ENCODE assay signal across 8 mouse cellular contexts in genomic region chr13:95323950-95324625, GRCm38 (mm10). TPM values are rescaled to one million over a fixed set of nuclear protein-coding genes. Genes with fewer than 3 reads are reported as not detected.
DNase-seq lines count a peak whose midpoint lies in the region; ATAC-seq and TF ChIP-seq lines count a peak whose summit lies in the region.

No protein-coding gene starts in this region.

- WGBS in embryonic facial prominence, embryonic 12.5 days, result 23% methylated on average over 15 of the region's 15 CpGs
- 25% methylated on average over 15 of the region's 15 CpGs for WGBS in heart, postnatal 0 days
- 21% methylated on average over 15 of the region's 15 CpGs for WGBS in lung, embryonic 16.5 days

- peaks cover 43% of the 10 kb centered on the region for H3K4me1 ChIP-seq in E14TG2a.4 (replicated peaks; ENCODE audit: low read depth, low read length)
- H3K4me1 ChIP-seq in embryonic facial prominence, embryonic 12.5 days, result peaks cover 21% of the 10 kb centered on the region
- H3K4me1 ChIP-seq in heart, postnatal 0 days (ENCODE audit: control insufficient read depth, insufficient read depth), result peaks cover 28% of the 10 kb centered on the region
- H3K4me1 ChIP-seq in lung, embryonic 16.5 days (replicated peaks; ENCODE audit: control insufficient read depth, insufficient read depth, low read length), result peaks cover 23% of the 10 kb centered on the region

- peak overlapping the region; percentile 71 for H3K4me2 ChIP-seq in embryonic facial prominence, embryonic 12.5 days (replicated peaks)
- H3K4me2 ChIP-seq in heart, postnatal 0 days (ENCODE audit: low read depth, low read length), result peak overlapping the region; percentile 80
- peak overlapping the region; percentile 95 for H3K4me2 ChIP-seq in lung, embryonic 16.5 days (ENCODE audit: low read depth, low read length)

- ATAC-seq in embryonic facial prominence, embryonic 12.5 days (ENCODE audit: insufficient number of reproducible peaks, insufficient read depth, low FRiP score, low TSS enrichment), result no peak
- ATAC-seq in heart, postnatal 0 days (ENCODE audit: insufficient read depth, low read depth), result peak; percentile 53; the same call in 1 of the 2 replicates
- 0 out of 2 replicates have a peak, but pooled peaks have one; percentile 19 for ATAC-seq in lung, embryonic 16.5 days (ENCODE audit: low read depth)
- ATAC-seq in monocyte, adult 5-6 weeks (replicated peaks; ENCODE audit: insufficient number of reproducible peaks, low FRiP score, low TSS enrichment, poor library complexity, severe bottlenecking), result no peak

- TF ChIP-seq EP300 in heart, postnatal 0 days (IDR thresholded peaks at IDR 0.05; ENCODE audit: low read depth), result no peak

- no peaks in the 10 kb centered on the region for H3K9me3 ChIP-seq in E14TG2a.4 (ENCODE audit: low read length)
- H3K9me3 ChIP-seq in embryonic facial prominence, embryonic 12.5 days, result no peaks in the 10 kb centered on the region
- no peaks in the 10 kb centered on the region for H3K9me3 ChIP-seq in heart, postnatal 0 days (replicated peaks; ENCODE audit: control insufficient read depth, low read length)
- no peaks in the 10 kb centered on the region for H3K9me3 ChIP-seq in lung, embryonic 16.5 days (ENCODE audit: control insufficient read depth, low read length)

- H3K27ac ChIP-seq in embryonic facial prominence, embryonic 12.5 days, result peak overlapping the region; percentile 100
- peak overlapping the region; percentile 98 for H3K27ac ChIP-seq in heart, postnatal 0 days (ENCODE audit: low read depth)
- H3K27ac ChIP-seq in lung, embryonic 16.5 days (ENCODE audit: low read length), result peak overlapping the region; percentile 99

- peak; percentile 68 for DNase-seq in adrenal gland, postnatal 25 days
- peak; percentile 31 for DNase-seq in heart, postnatal 0 days (ENCODE audit: low spot score)
- DNase-seq in kidney, postnatal 36 days, result peak; percentile 79 to 90
- peak; percentile 73 for DNase-seq in retina, embryonic 14.5 days (ENCODE audit: low spot score)

- peak overlapping the region; percentile 82 for H3K4me3 ChIP-seq in E14TG2a.4 (replicated peaks; ENCODE audit: low read length)
- peak overlapping the region; percentile 79 for H3K4me3 ChIP-seq in embryonic facial prominence, embryonic 12.5 days
- H3K4me3 ChIP-seq in heart, postnatal 0 days (ENCODE audit: low read depth, low read length), result peak overlapping the region; percentile 93
- H3K4me3 ChIP-seq in lung, embryonic 16.5 days (ENCODE audit: low read length), result peak overlapping the region; percentile 74

- peak; percentile 27 for TF ChIP-seq CTCF in E14TG2a.4 (conservative IDR thresholded peaks at IDR 0.05; ENCODE audit: low read length)
- peak; percentile 38 for TF ChIP-seq CTCF in heart, postnatal 0 days (IDR thresholded peaks at IDR 0.05; ENCODE audit: low read depth)

- H3K9ac ChIP-seq in embryonic facial prominence, embryonic 12.5 days, result peak overlapping the region; percentile 96
- H3K9ac ChIP-seq in heart, postnatal 0 days (replicated peaks; ENCODE audit: low read depth, low read length), result peak overlapping the region; percentile 99
- H3K9ac ChIP-seq in lung, embryonic 16.5 days (ENCODE audit: low read length), result peak overlapping the region; percentile 95

- H3K27me3 ChIP-seq in E14TG2a.4 (ENCODE audit: insufficient read depth, low read length), result peaks cover 1% of the 10 kb centered on the region; the same call in 1 of the 2 replicates
- no peaks in the 10 kb centered on the region for H3K27me3 ChIP-seq in embryonic facial prominence, embryonic 12.5 days
- H3K27me3 ChIP-seq in heart, postnatal 0 days (ENCODE audit: control insufficient read depth, insufficient read depth, low read length), result no peaks in the 10 kb centered on the region
- no peaks in the 10 kb centered on the region for H3K27me3 ChIP-seq in lung, embryonic 16.5 days (ENCODE audit: control insufficient read depth, insufficient read depth, low read depth, low read length)

- H3K36me3 ChIP-seq in E14TG2a.4 (ENCODE audit: insufficient read depth, low read length), result no peaks in the 10 kb centered on the region
- no peaks in the 10 kb centered on the region for H3K36me3 ChIP-seq in embryonic facial prominence, embryonic 12.5 days
- H3K36me3 ChIP-seq in heart, postnatal 0 days (replicated peaks; ENCODE audit: control insufficient read depth, insufficient read depth, low read length), result no peaks in the 10 kb centered on the region
- no peaks in the 10 kb centered on the region for H3K36me3 ChIP-seq in lung, embryonic 16.5 days (ENCODE audit: control insufficient read depth, insufficient read depth, low read length)

RNA-seq across cellular contexts. Expression of gene Zbed3, which starts 0.7 kb away (rescaled TPM):
- total RNA-seq in adrenal gland, postnatal 25 days (2021), result 32.9 and 38.5 TPM in 2 replicates
- polyA plus RNA-seq in embryonic facial prominence, embryonic 12.5 days (2016; fragmentation: Nextera tagmentation; extraction: Ambion mirVana), result 97.3 and 98.9 TPM in 2 replicates
- total RNA-seq in heart, postnatal 0 days (2014; rRNA removed; ENCODE audit: low replicate concordance), result 26.7 and 36.7 TPM in 2 replicates
- 30.6 and 32.1 TPM in 2 replicates for polyA plus RNA-seq in heart, postnatal 0 days (2015; fragmentation: Nextera tagmentation; extraction: Ambion mirVana)
- polyA plus RNA-seq in lung, embryonic 16.5 days (2015; fragmentation: Nextera tagmentation; extraction: Ambion mirVana), result 51.8 and 59.9 TPM in 2 replicates
- 1.9 to 6.5 TPM (median 4.9 TPM) in 3 replicates for total RNA-seq in monocyte, adult 5-6 weeks (2017)

RNA-seq across cellular contexts. Expression of gene Aggf1, which starts 51.1 kb away (rescaled TPM):
- total RNA-seq in adrenal gland, postnatal 25 days (2021), result 37.6 and 40.0 TPM in 2 replicates
- 47.4 TPM in 2 replicates for polyA plus RNA-seq in embryonic facial prominence, embryonic 12.5 days (2016; fragmentation: Nextera tagmentation; extraction: Ambion mirVana)
- total RNA-seq in heart, postnatal 0 days (2014; rRNA removed; ENCODE audit: low replicate concordance), result 14.8 and 17.9 TPM in 2 replicates
- polyA plus RNA-seq in heart, postnatal 0 days (2015; fragmentation: Nextera tagmentation; extraction: Ambion mirVana), result 16.6 and 19.0 TPM in 2 replicates
- polyA plus RNA-seq in lung, embryonic 16.5 days (2015; fragmentation: Nextera tagmentation; extraction: Ambion mirVana), result 27.0 and 28.5 TPM in 2 replicates
- total RNA-seq in monocyte, adult 5-6 weeks (2017), result 54.7 to 66.6 TPM (median 55.3 TPM) in 3 replicates

Comparison
In these comparisons a context has a peak if more than half of its experiments do, and no peak if none do; other contexts are left out.
1. DNase-seq: peak in every context shown above with its lines; median percentile 84 in kidney, postnatal 36 days; 73 in retina, embryonic 14.5 days; 68 in adrenal gland, postnatal 25 days; 31 in heart, postnatal 0 days.
2. ATAC-seq: peak in heart, postnatal 0 days (single experiment) and lung, embryonic 16.5 days (single experiment); none in embryonic facial prominence, embryonic 12.5 days (single experiment) and monocyte, adult 5-6 weeks (single experiment).
3. Peak in every context shown above with its lines, with median percentiles within 50 percentile points of each other: H3K4me3 ChIP-seq, H3K27ac ChIP-seq, H3K4me2 ChIP-seq and H3K9ac ChIP-seq.